Mouse (Mus musculus): ENCODE results near the gene Mapt.

The Mapt gene

GRCm38 (mm10) chr11:104362704-104363103 is 131.5 kb downstream of the Mapt start:
- no peak for ATAC-seq (ENCODE audit: insufficient number of reproducible peaks, low FRiP score, low TSS enrichment)

GRCm38 (mm10) chr11:104363823-104364600 is 132.8 kb downstream of the Mapt start:
- ATAC-seq (ENCODE audit: insufficient number of reproducible peaks, low FRiP score, low TSS enrichment) = no peak

- ATAC-seq (ENCODE audit: insufficient number of reproducible peaks, low FRiP score, low TSS enrichment) = no peak
Observed at GRCm38 (mm10) chr11:104367486-104368190, 136.4 kb downstream of the Mapt start.

GRCm38 (mm10) chr11:104376291-104376690 is 145.1 kb downstream of the Mapt start:
- no peak for ATAC-seq (ENCODE audit: insufficient number of reproducible peaks, low FRiP score, low TSS enrichment)

- no peak for ATAC-seq (ENCODE audit: insufficient number of reproducible peaks, low FRiP score, low TSS enrichment)
Observed at GRCm38 (mm10) chr11:104379635-104380034, 148.4 kb downstream of the Mapt start.
